Mouse (Mus musculus) CD4-positive, CD25-positive, alpha-beta regulatory T cell, adult 2 months (primary cell): ENCODE data around the gene Pelp1.
A peak's percentile ranks its signal among the peaks of the same experiment; 100 is the strongest.

Source experiments
- DNase-seq: peaks from one replicate; pipeline ENCODE4 v3.0.0-alpha.2; 2012; ENCODE audit warnings: low read depth, low spot score

The Pelp1 gene

GRCm38 (mm10) chr11:70409594-70410296 lies at the start of gene Pelp1:
TSS of gene Pelp1 (minus strand) at chr11:70410031.
- peak; percentile 90 for DNase-seq

GRCm38 (mm10) chr11:70458688-70459600 lies 49.1 kb upstream of the Pelp1 start, which contains the start of gene Zmynd15:
TSS of gene Zmynd15 (plus strand) at chr11:70459433.
- no peak for DNase-seq

GRCm38 (mm10) chr11:70453261-70454044 lies 43.6 kb upstream of the Pelp1 start:
- DNase-seq: peak; percentile 28

GRCm38 (mm10) chr11:70451797-70452498 lies 42.1 kb upstream of the Pelp1 start, which contains the start of gene Med11:
TSS of gene Med11 (plus strand) at chr11:70451919.
- DNase-seq: peak; percentile 96

GRCm38 (mm10) chr11:70450926-70451325 lies 41.1 kb upstream of the Pelp1 start:
- no peak for DNase-seq

- peak; percentile 49 for DNase-seq
These were observed 37.5 kb upstream of the Pelp1 start for GRCm38 (mm10) chr11:70447373-70447772.

GRCm38 (mm10) chr11:70446756-70447155 lies 36.9 kb upstream of the Pelp1 start:
- no peak for DNase-seq

- DNase-seq: no peak
These were observed 34.8 kb upstream of the Pelp1 start for GRCm38 (mm10) chr11:70444667-70445066.

GRCm38 (mm10) chr11:70443964-70444363 lies 34.1 kb upstream of the Pelp1 start:
- no peak for DNase-seq

- no peak for DNase-seq
These were observed 32.1 kb upstream of the Pelp1 start for GRCm38 (mm10) chr11:70441882-70442281.

GRCm38 (mm10) chr11:70440637-70441036 lies 30.8 kb upstream of the Pelp1 start:
- DNase-seq: no peak

- no peak for DNase-seq
These were observed 29.0 kb upstream of the Pelp1 start for GRCm38 (mm10) chr11:70438728-70439374.

GRCm38 (mm10) chr11:70437426-70437825 lies 27.6 kb upstream of the Pelp1 start:
- no peak for DNase-seq

- peak; percentile 62 for DNase-seq
These were observed 25.6 kb upstream of the Pelp1 start for GRCm38 (mm10) chr11:70435476-70435875.

GRCm38 (mm10) chr11:70433951-70434350 lies 24.1 kb upstream of the Pelp1 start:
- peak; percentile 55 for DNase-seq

- DNase-seq: peak; percentile 44
These were observed 23.7 kb upstream of the Pelp1 start for GRCm38 (mm10) chr11:70433569-70433943.

- peak; percentile 52 for DNase-seq
These were observed 23.2 kb upstream of the Pelp1 start for GRCm38 (mm10) chr11:70432895-70433568.

GRCm38 (mm10) chr11:70432048-70432894 lies 22.4 kb upstream of the Pelp1 start, which contains the start of gene Arrb2:
TSS of gene Arrb2 (plus strand) at chr11:70432635.
- peak; percentile 99 for DNase-seq

- DNase-seq: no peak
These were observed 21.7 kb upstream of the Pelp1 start for GRCm38 (mm10) chr11:70431574-70431973.
